Mouse (Mus musculus) C2C12 (cell line): ENCODE measurements at regions not wholly inside any gene's neighbourhood (a gene's known extent, or its start where the extent isn't known, plus 50 kb on each side); places are given as distances from the start of the nearest gene placed in this dataset.

Experiments
- CEBPB ChIP-seq: IDR thresholded peaks from one replicate; pipeline ENCODE4 v1.6.1; 2011; ENCODE audit warnings: low read depth, mild to moderate bottlenecking, control low read depth, moderate library complexity
- CTCF ChIP-seq: IDR thresholded peaks from one replicate; pipeline ENCODE4 v1.5.1; 2011; ENCODE audit not compliant: control insufficient read depth, insufficient read depth, insufficient read length
- FOSL1 ChIP-seq: IDR thresholded peaks from one replicate; pipeline ENCODE4 v1.8.0; 2011; ENCODE audit warnings: mild to moderate bottlenecking, low read length; ENCODE audit not compliant: poor library complexity, insufficient read depth, severe bottlenecking
- MAX ChIP-seq: IDR thresholded peaks from one replicate; pipeline ENCODE4 v1.6.1; 2011; ENCODE audit warnings: mild to moderate bottlenecking, control low read depth
- MYOD1 ChIP-seq: IDR thresholded peaks from one replicate; pipeline ENCODE4 v1.6.1; 2011; ENCODE audit warnings: low read depth; ENCODE audit not compliant: control insufficient read depth, insufficient read length
- MYOG ChIP-seq: IDR thresholded peaks from one replicate; pipeline ENCODE4 v1.6.1; 2011; ENCODE audit not compliant: control insufficient read depth, insufficient read length; ENCODE audit errors: extremely low read depth
- USF1 ChIP-seq: IDR thresholded peaks from one replicate; pipeline ENCODE4 v1.6.1; 2011; ENCODE audit warnings: low read depth, mild to moderate bottlenecking, control low read depth, moderate library complexity

GRCm38 (mm10) chr16:47536524-47536923, 747.0 kb upstream of the Dppa4 start:
- TF ChIP-seq CTCF: no peak
- TF ChIP-seq MAX: no peak
- no peak for TF ChIP-seq USF1
- no peak for TF ChIP-seq MYOG
- peak; percentile 79 for TF ChIP-seq MYOD1
- TF ChIP-seq FOSL1: no peak
- no peak for TF ChIP-seq CEBPB
